ENCODE assay signal across 10 mouse cellular contexts in the genomic region with DNA sequence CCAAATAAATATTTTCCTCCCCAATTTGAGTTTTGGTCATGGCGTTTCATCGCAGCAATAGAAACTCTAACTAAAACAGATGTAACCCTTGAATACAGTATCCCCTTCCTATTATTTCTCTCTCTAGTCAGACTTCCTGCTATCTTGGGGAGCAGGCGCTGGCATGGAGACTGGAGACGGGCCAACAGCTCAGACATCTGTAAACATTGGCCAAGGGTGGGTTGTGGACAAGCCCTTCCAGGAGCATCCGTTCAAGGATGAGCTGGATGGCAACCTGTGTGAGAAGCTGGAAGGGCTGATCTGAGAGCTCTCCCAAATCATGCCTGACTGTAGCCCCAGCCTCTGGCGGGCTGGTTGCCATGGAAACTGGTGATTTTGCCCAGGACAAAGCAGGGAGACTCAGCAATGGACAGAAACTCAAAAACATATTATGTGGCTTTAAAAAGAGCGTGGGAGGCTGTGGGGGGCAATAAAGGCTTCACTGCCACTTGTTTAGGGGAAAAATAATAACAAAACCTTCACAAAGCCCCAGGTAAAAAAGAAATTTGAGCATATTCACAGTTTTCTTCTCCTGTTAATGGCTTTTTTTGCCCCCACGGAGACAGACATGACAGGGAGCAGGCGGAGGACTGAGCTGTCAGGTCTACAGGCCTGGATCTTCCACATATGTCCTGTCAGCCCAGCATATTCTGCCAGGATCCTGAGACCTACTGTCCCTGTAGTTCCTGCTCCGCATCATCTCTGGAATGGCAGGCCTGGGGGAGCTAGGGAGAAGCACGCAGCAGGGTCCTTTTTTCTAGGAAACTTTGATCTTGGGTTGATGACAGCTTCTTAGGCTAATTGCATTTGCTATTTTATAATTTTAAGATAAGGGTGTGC.
DNase-seq lines count a peak whose midpoint lies in the region; ATAC-seq and TF ChIP-seq lines count a peak whose summit lies in the region.
"Had no signal": no experiment of that assay in that cellular context is flagged by ENCODE, and none has a peak within 500 bp of the region (broad histone marks: within the 10 kb centered on the region; RNA-seq: fewer than 3 reads in every experiment).

No protein-coding gene starts in this region.

- H3K36me3 ChIP-seq in forebrain, postnatal 0 days (ENCODE audit: insufficient read depth) = no peaks in the 10 kb centered on the region
- H3K36me3 ChIP-seq in liver, embryonic 11.5 days (ENCODE audit: control insufficient read depth, insufficient read depth, low read length) = no peaks in the 10 kb centered on the region
- H3K36me3 ChIP-seq: G1E had no signal

- no peak overlapping the region for H3K4me3 ChIP-seq in forebrain, postnatal 0 days (ENCODE audit: low read depth, low read length)
- no peak overlapping the region for H3K4me3 ChIP-seq in liver, embryonic 11.5 days (ENCODE audit: low read depth, low read length)
- H3K4me3 ChIP-seq: megakaryocyte, embryonic 14.5 days had no signal

- H3K9me3 ChIP-seq in forebrain, postnatal 0 days (ENCODE audit: low read length) = no peaks in the 10 kb centered on the region
- no peaks in the 10 kb centered on the region for H3K9me3 ChIP-seq in liver, embryonic 11.5 days (ENCODE audit: control insufficient read depth, low read length)
- H3K9me3 ChIP-seq: G1E; megakaryocyte, embryonic 14.5 days had no signal

- H3K4me2 ChIP-seq in forebrain, postnatal 0 days (ENCODE audit: low read depth) = 0 out of 2 replicates have a peak overlapping the region, but pooled peaks have one; percentile 1
- no peak overlapping the region for H3K4me2 ChIP-seq in liver, embryonic 11.5 days

- WGBS in forebrain, postnatal 0 days = 28% methylated on average over 11 of the region's 11 CpGs
- 65% methylated on average over 11 of the region's 11 CpGs for WGBS in liver, embryonic 11.5 days

- intact Hi-C loops in heart, postnatal 10 days (cut with DNase I) = no loop called here

- H3K4me1 ChIP-seq in forebrain, postnatal 0 days (ENCODE audit: insufficient read depth) = peaks cover 12% of the 10 kb centered on the region
- H3K4me1 ChIP-seq in liver, embryonic 11.5 days (replicated peaks; ENCODE audit: control insufficient read depth, insufficient read depth, low read length) = no peaks in the 10 kb centered on the region; the same call in 1 of the 2 replicates
- H3K4me1 ChIP-seq: megakaryocyte, embryonic 14.5 days had no signal

- no peak overlapping the region for H3K9ac ChIP-seq in forebrain, postnatal 0 days
- no peak overlapping the region for H3K9ac ChIP-seq in liver, embryonic 11.5 days (ENCODE audit: low read depth, low read length)

- DNase-seq in right cerebral cortex, adult 18-20 months = peak; percentile 68
- no peak for DNase-seq in right cerebral cortex, adult 2 months (ENCODE audit: low spot score in 2 of 2)
- DNase-seq in forebrain, postnatal 0 days = peak; percentile 86
- DNase-seq in mesoderm, embryonic 11.5 days (ENCODE audit: low read depth, low spot score) = peak; percentile 61
- DNase-seq in liver, embryonic 11.5 days (ENCODE audit: low spot score) = no peak
- DNase-seq in heart, postnatal 10 days = no peak
- no peak for DNase-seq in spleen, postnatal 10 days (ENCODE audit: low spot score in 2 of 2)
- DNase-seq: heart, postnatal 36 days had no signal

- H3K27me3 ChIP-seq in forebrain, postnatal 0 days (ENCODE audit: insufficient read depth, low read length) = no peaks in the 10 kb centered on the region
- H3K27me3 ChIP-seq in liver, embryonic 11.5 days (replicated peaks; ENCODE audit: control insufficient read depth, insufficient read depth, low read length) = no peaks in the 10 kb centered on the region

- TF ChIP-seq CTCF in forebrain, postnatal 0 days (IDR thresholded peaks at IDR 0.05; ENCODE audit: low read depth) = no peak

- H3K27ac ChIP-seq in forebrain, postnatal 0 days (ENCODE audit: low read depth, low read length) = peak overlapping the region; percentile 79
- no peak overlapping the region for H3K27ac ChIP-seq in liver, embryonic 11.5 days (ENCODE audit: low read depth, low read length)

- peak; percentile 88 for ATAC-seq in forebrain, postnatal 0 days
- no peak for ATAC-seq in liver, embryonic 11.5 days (replicated peaks; ENCODE audit: low FRiP score)

Comparison
In these comparisons a context has a peak if more than half of its experiments do, and no peak if none do; other contexts are left out.
1. DNase-seq: peak in right cerebral cortex, adult 18-20 months (single experiment), forebrain, postnatal 0 days (single experiment) and mesoderm, embryonic 11.5 days (single experiment); none in right cerebral cortex, adult 2 months (0 of 2), liver, embryonic 11.5 days (single experiment), heart, postnatal 10 days (0 of 2) and spleen, postnatal 10 days (0 of 2).